Mouse (Mus musculus): ENCODE data around the gene Dusp1.

DNA sequence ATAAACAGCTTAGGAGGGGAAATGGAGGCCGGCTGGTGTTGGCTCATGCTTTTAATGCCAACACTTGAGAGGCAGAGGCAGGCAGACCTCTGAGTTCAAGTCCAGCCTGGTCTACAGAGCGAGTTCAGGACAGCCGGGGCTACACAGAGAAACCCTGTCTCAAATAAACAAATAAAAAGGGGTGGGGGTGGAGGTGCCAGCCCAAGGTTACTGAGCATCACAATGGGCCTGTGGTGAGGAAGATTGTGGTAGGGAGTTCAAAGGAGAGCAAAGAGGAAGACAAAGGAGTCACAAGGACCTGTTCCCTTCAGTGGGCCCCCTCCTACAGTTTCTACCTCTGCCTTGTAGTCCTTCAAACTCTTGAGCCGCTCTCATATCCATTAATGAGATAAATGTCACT, 50.7 kb downstream of the Dusp1 start:
- TF ChIP-seq POLR2A (IDR thresholded peaks at IDR 0.05; ENCODE audit: low read depth, low read length) (no peak), CTCF (IDR thresholded peaks at IDR 0.05; ENCODE audit: extremely low read depth, insufficient read length, insufficient replicate concordance, low read depth, low read length) (no peak)

Measured in small intestine, adult 2 months (tissue).